Mouse (Mus musculus) embryo, embryonic 11 days (tissue): ENCODE data around the gene Scgb1b7.
"Not testable (repeated sequence)": the region's sequence is repeated elsewhere in the genome, so short reads cannot be mapped to it uniquely, and the experiment has no call there.

Experiments
- DNase-seq: peaks from one replicate; pipeline ENCODE4 v3.0.0-alpha.2; 2015

The Scgb1b7 gene

DNA sequence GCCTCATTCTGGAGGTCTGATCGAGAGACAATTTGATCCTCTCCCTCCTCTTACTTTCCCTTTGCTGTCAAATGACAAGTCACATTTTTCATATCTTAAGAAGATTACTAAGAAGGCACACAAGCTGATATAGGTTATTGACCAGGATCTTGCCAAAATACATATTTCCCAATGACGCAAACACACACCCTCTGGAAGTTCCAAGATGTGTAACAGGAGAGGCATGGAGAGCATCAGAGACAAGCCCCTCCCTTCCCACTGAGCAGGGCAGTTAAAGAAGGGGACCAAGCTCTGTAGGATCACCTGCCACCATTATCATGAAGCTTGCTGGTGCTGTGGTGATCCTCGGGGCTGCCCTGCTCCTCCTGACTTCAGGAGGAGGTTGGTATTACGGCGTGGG lies at the start of gene Scgb1b7:
Gene Scgb1b7 (plus strand): TSS at position 301 of the 400 bp plus-strand sequence.
- not testable (repeated sequence) for DNase-seq

DNA sequence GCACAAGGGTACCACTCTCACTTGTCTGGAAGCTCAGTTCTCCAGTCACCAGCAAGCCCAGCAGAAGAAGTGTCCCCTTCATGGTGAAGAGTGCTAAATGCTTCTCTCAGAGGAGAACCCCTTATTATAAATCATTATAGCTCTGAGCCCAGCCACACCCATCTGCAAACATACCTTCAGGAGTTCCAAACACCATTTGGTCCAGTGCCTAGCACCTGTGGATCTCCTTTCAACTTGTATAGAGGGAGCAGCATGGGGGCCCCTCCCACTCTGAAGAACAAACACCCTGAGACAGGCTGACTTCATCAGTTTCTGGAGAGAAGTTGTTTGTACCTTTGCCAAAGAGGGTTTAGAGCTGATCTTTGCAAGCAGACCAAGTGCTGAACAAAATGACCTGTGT lies 6.8 kb upstream of the Scgb1b7 start, which contains the start of gene Scgb2b7:
Gene Scgb2b7 (minus strand): TSS at position 101 of the 400 bp plus-strand sequence.
- DNase-seq = not testable (repeated sequence)
